Mouse (Mus musculus) brain, embryonic 14.5 days (tissue): ENCODE data around the gene Ints11.

Experiments
- CTCF ChIP-seq: fragments of 200-500 bp; IDR thresholded peaks from 2 replicates; pipeline ENCODE4 v1.5.1; 2012; ENCODE audit warnings: inconsistent platforms, mild to moderate bottlenecking, moderate library complexity, borderline replicate concordance; ENCODE audit not compliant: insufficient read depth, insufficient read length; ENCODE audit errors: extremely low read depth
- POLR2A ChIP-seq: fragments of 200-500 bp; IDR thresholded peaks from 2 replicates; pipeline ENCODE4 v1.6.1; 2012; ENCODE audit warnings: mild to moderate bottlenecking, inconsistent platforms, borderline replicate concordance; ENCODE audit not compliant: poor library complexity, insufficient read depth, insufficient read length, severe bottlenecking; ENCODE audit errors: extremely low read depth

- 0 out of 2 replicates have a peak, but pooled peaks have one; percentile 12 for TF ChIP-seq CTCF
- TF ChIP-seq POLR2A, result no peak
Observed at GRCm38 (mm10) chr4:155841003-155841454, 28.3 kb upstream of the Ints11 start.
